Mouse (Mus musculus): ENCODE measurements around the gene Tacc3. TPM values are rescaled to one million over a fixed set of nuclear protein-coding genes. Genes with fewer than 3 reads are reported as not detected.
A peak's percentile ranks its signal among the peaks of the same experiment; 100 is the strongest.

Gene Tacc3
- polyA plus RNA-seq, 1 experiment from 2014 or later: 205 TPM

- H3K4me2 ChIP-seq (replicated peaks): peak overlapping the region; percentile 90
- peak overlapping the region; percentile 71 for H3K27ac ChIP-seq (replicated peaks)
- H3K36me3 ChIP-seq: peaks cover 42% of the 10 kb centered on the region
- H3K4me1 ChIP-seq: peaks cover 41% of the 10 kb centered on the region
- ATAC-seq (ENCODE audit: low FRiP score, low read depth): peak; percentile 11
- H3K9ac ChIP-seq (replicated peaks): peak overlapping the region; percentile 82
- WGBS: under 1% methylated on average over 32 of the region's 32 CpGs
- H3K4me3 ChIP-seq: peak overlapping the region; percentile 59
- H3K27me3 ChIP-seq: no peaks in the 10 kb centered on the region
- H3K9me3 ChIP-seq: no peaks in the 10 kb centered on the region
These were observed 609 bp upstream of the Tacc3 start for GRCm38 (mm10) chr5:33657251-33657786.

GRCm38 (mm10) chr5:33658664-33659050, 729 bp downstream of the Tacc3 start:
- peak overlapping the region; percentile 76 for H3K9ac ChIP-seq (replicated peaks)
- H3K36me3 ChIP-seq: peaks cover 47% of the 10 kb centered on the region
- H3K4me2 ChIP-seq (replicated peaks): peak overlapping the region; percentile 90
- 0% methylated on average over 26 of the region's 26 CpGs for WGBS
- H3K27ac ChIP-seq (replicated peaks): 0 out of 2 replicates have a peak overlapping the region, but pooled peaks have one; percentile 35
- no peaks in the 10 kb centered on the region for H3K9me3 ChIP-seq
- H3K27me3 ChIP-seq: no peaks in the 10 kb centered on the region
- ATAC-seq (ENCODE audit: low FRiP score, low read depth): peak; percentile 5
- peaks cover 37% of the 10 kb centered on the region for H3K4me1 ChIP-seq
- peak overlapping the region; percentile 59 for H3K4me3 ChIP-seq

- ATAC-seq (ENCODE audit: low FRiP score, low read depth): no peak
- Histone ChIP-seq H3K4me1 (peaks cover 3% of the 10 kb centered on the region; the same call in 1 of the 2 replicates), H3K27me3 (no peaks in the 10 kb centered on the region), H3K27ac (replicated peaks) (no peak overlapping the region), H3K9me3 (no peaks in the 10 kb centered on the region), H3K4me2 (replicated peaks) (no peak overlapping the region), H3K4me3 (no peak overlapping the region), H3K9ac (replicated peaks) (no peak overlapping the region), H3K36me3 (peaks cover 92% of the 10 kb centered on the region)
These were observed 10.3 kb downstream of the Tacc3 start for GRCm38 (mm10) chr5:33668223-33668622.

GRCm38 (mm10) chr5:33671659-33672058, 13.7 kb downstream of the Tacc3 start:
- H3K9me3 ChIP-seq: no peaks in the 10 kb centered on the region
- H3K36me3 ChIP-seq: peaks cover 66% of the 10 kb centered on the region
- 84% methylated on average over 5 of the region's 5 CpGs for WGBS

GRCm38 (mm10) chr5:33674439-33674838, 16.5 kb downstream of the Tacc3 start:
- peaks cover 16% of the 10 kb centered on the region for H3K4me1 ChIP-seq
- no peak overlapping the region for H3K4me2 ChIP-seq (replicated peaks)
- H3K27me3 ChIP-seq: no peaks in the 10 kb centered on the region
- H3K9me3 ChIP-seq: no peaks in the 10 kb centered on the region
- WGBS: 51% methylated on average over 3 of the region's 3 CpGs
- H3K27ac ChIP-seq (replicated peaks): peak overlapping the region; percentile 49
- H3K9ac ChIP-seq (replicated peaks): no peak overlapping the region
- ATAC-seq (ENCODE audit: low FRiP score, low read depth): no peak
- no peak overlapping the region for H3K4me3 ChIP-seq
- peaks cover 38% of the 10 kb centered on the region for H3K36me3 ChIP-seq

More at GRCm38 (mm10) chr5:33671659-33672058, 13.7 kb downstream of the Tacc3 start:
- Histone ChIP-seq H3K4me1 (peaks cover 16% of the 10 kb centered on the region), H3K4me3 (no peak overlapping the region), H3K4me2 (replicated peaks) (no peak overlapping the region), H3K27me3 (no peaks in the 10 kb centered on the region), H3K9ac (replicated peaks) (no peak overlapping the region), H3K27ac (replicated peaks) (no peak overlapping the region)
- no peak for ATAC-seq (ENCODE audit: low FRiP score, low read depth)

- H3K27me3 ChIP-seq: no peaks in the 10 kb centered on the region
- H3K4me1 ChIP-seq: peaks cover 16% of the 10 kb centered on the region
- no peaks in the 10 kb centered on the region for H3K9me3 ChIP-seq
- H3K4me3 ChIP-seq: no peak overlapping the region
- H3K27ac ChIP-seq (replicated peaks): no peak overlapping the region
- ATAC-seq (ENCODE audit: low FRiP score, low read depth): 0 out of 2 replicates have a peak, but pooled peaks have one; percentile 49
- WGBS: 3% methylated on average over 1 of the region's 1 CpGs
- H3K9ac ChIP-seq (replicated peaks): no peak overlapping the region
- H3K36me3 ChIP-seq: peaks cover 23% of the 10 kb centered on the region
- no peak overlapping the region for H3K4me2 ChIP-seq (replicated peaks)
These were observed 18.0 kb downstream of the Tacc3 start for GRCm38 (mm10) chr5:33675964-33676363.

- Histone ChIP-seq H3K4me2 (replicated peaks) (no peak overlapping the region), H3K4me1 (peaks cover 12% of the 10 kb centered on the region), H3K27me3 (peaks cover 6% of the 10 kb centered on the region; the same call in 1 of the 2 replicates), H3K9me3 (no peaks in the 10 kb centered on the region), H3K27ac (replicated peaks) (no peak overlapping the region), H3K36me3 (0 out of 2 replicates have a peak, but pooled peaks cover under 1% of the 10 kb centered on the region), H3K4me3 (no peak overlapping the region), H3K9ac (replicated peaks) (no peak overlapping the region)
- 84% methylated on average over 5 of the region's 5 CpGs for WGBS
- ATAC-seq (ENCODE audit: low FRiP score, low read depth): no peak
These were observed 20.3 kb downstream of the Tacc3 start for GRCm38 (mm10) chr5:33678244-33678643.

- Histone ChIP-seq H3K9ac (replicated peaks) (no peak overlapping the region), H3K27ac (replicated peaks) (no peak overlapping the region), H3K36me3 (no peaks in the 10 kb centered on the region), H3K4me3 (no peak overlapping the region), H3K4me2 (replicated peaks) (no peak overlapping the region), H3K27me3 (peaks cover 25% of the 10 kb centered on the region), H3K9me3 (no peaks in the 10 kb centered on the region), H3K4me1 (peaks cover 7% of the 10 kb centered on the region)
- WGBS: 68% methylated on average over 3 of the region's 3 CpGs
- no peak for ATAC-seq (ENCODE audit: low FRiP score, low read depth)
These were observed 23.1 kb downstream of the Tacc3 start for GRCm38 (mm10) chr5:33681044-33681443.

- Histone ChIP-seq H3K27ac (replicated peaks) (no peak overlapping the region), H3K9ac (replicated peaks) (no peak overlapping the region), H3K4me2 (replicated peaks) (no peak overlapping the region), H3K27me3 (peaks cover 32% of the 10 kb centered on the region), H3K4me3 (no peak overlapping the region), H3K4me1 (peaks cover 7% of the 10 kb centered on the region), H3K9me3 (no peaks in the 10 kb centered on the region), H3K36me3 (no peaks in the 10 kb centered on the region)
- no peak for ATAC-seq (ENCODE audit: low FRiP score, low read depth)
- 85% methylated on average over 15 of the region's 15 CpGs for WGBS
These were observed 23.9 kb downstream of the Tacc3 start for GRCm38 (mm10) chr5:33681611-33682388.

- no peak for ATAC-seq (ENCODE audit: low FRiP score, low read depth)
- peaks cover 44% of the 10 kb centered on the region for H3K27me3 ChIP-seq
- peaks cover 18% of the 10 kb centered on the region for H3K4me1 ChIP-seq
- no peak overlapping the region for H3K27ac ChIP-seq (replicated peaks)
- no peaks in the 10 kb centered on the region for H3K9me3 ChIP-seq
- H3K4me3 ChIP-seq: no peak overlapping the region
- no peak overlapping the region for H3K4me2 ChIP-seq (replicated peaks)
- WGBS: 62% methylated on average over 4 of the region's 4 CpGs
- no peak overlapping the region for H3K9ac ChIP-seq (replicated peaks)
- H3K36me3 ChIP-seq: no peaks in the 10 kb centered on the region
These were observed 25.0 kb downstream of the Tacc3 start for GRCm38 (mm10) chr5:33682963-33683362.

GRCm38 (mm10) chr5:33683897-33684652, 26.1 kb downstream of the Tacc3 start:
- Histone ChIP-seq H3K27me3 (peaks cover 53% of the 10 kb centered on the region), H3K9ac (replicated peaks) (no peak overlapping the region), H3K4me3 (no peak overlapping the region), H3K4me2 (replicated peaks) (no peak overlapping the region), H3K36me3 (no peaks in the 10 kb centered on the region), H3K27ac (replicated peaks) (0 out of 2 replicates have a peak overlapping the region, but pooled peaks have one; percentile 9), H3K4me1 (peaks cover 29% of the 10 kb centered on the region), H3K9me3 (no peaks in the 10 kb centered on the region)
- 43% methylated on average over 7 of the region's 7 CpGs for WGBS
- ATAC-seq (ENCODE audit: low FRiP score, low read depth): peak; percentile 61; the same call in 1 of the 2 replicates

- H3K9me3 ChIP-seq: no peaks in the 10 kb centered on the region
- no peak overlapping the region for H3K27ac ChIP-seq (replicated peaks)
- no peaks in the 10 kb centered on the region for H3K36me3 ChIP-seq
- ATAC-seq (ENCODE audit: low FRiP score, low read depth): no peak
- H3K9ac ChIP-seq (replicated peaks): no peak overlapping the region
- H3K4me2 ChIP-seq (replicated peaks): no peak overlapping the region
- H3K4me1 ChIP-seq: peaks cover 37% of the 10 kb centered on the region
- peaks cover 58% of the 10 kb centered on the region for H3K27me3 ChIP-seq
- WGBS: 85% methylated on average over 4 of the region's 4 CpGs
- no peak overlapping the region for H3K4me3 ChIP-seq
These were observed 27.0 kb downstream of the Tacc3 start for GRCm38 (mm10) chr5:33684932-33685331.
